Mouse (Mus musculus) testis, adult 2 months (tissue): ENCODE measurements around the gene Id3.

Experiments
- CTCF ChIP-seq: fragments of 200-500 bp; IDR thresholded peaks from 2 replicates; pipeline ENCODE4 v1.5.1; 2012; ENCODE audit warnings: low read depth, mild to moderate bottlenecking, inconsistent platforms, low read length, moderate library complexity; ENCODE audit not compliant: control insufficient read depth, insufficient read depth, insufficient replicate concordance
- POLR2A ChIP-seq: fragments of 200-500 bp; IDR thresholded peaks from 2 replicates; pipeline ENCODE4 v1.6.1; 2012; ENCODE audit warnings: low read depth, mild to moderate bottlenecking, inconsistent platforms, low read length, moderate library complexity; ENCODE audit not compliant: control insufficient read depth

DNA sequence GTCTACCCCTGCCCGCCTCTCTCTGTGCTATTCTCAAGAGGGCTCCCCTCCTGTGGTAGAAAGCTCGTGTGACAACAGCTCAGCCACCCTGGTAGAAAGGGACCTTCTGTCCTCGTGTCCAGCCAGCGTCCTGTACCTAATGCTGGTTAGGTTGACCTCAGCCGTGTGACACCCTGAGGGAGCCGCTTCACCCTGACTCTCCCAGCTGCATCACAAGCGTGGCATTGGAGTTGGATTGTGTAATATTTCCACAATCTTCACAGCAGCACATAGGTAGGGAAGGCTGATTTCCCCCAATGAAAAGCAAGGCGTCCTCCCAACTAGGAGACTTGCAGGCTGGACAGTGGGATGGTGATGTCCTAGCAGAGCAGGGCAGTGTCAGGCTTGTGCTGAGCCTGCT is 43.0 kb downstream of the Id3 start:
- TF ChIP-seq CTCF (no peak), POLR2A (no peak)
